Mouse (Mus musculus): ENCODE results near the gene Pcnt.

DNA sequence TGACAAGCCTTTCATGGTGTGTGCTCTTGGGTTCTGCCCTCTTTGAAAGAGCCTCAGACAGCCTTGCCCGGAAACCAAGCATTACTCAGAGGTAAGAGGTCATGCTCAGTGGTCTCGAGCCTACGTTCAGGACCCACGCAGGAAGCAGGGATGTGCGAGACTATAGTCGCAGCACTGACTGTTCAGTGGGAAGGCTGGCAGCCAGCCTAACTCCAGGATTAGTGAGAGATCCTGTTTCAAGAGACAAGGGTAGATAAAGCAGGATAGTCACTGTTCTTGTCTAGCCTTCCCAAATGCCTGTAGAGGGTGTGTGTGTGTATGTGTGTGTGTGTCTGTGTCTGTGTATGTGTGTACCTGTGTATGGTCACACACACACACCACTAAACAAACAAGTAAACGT, 126.4 kb downstream of the Pcnt start:
- no peak for TF ChIP-seq CTCF (IDR thresholded peaks at IDR 0.05; ENCODE audit: insufficient read depth, low read length)
- no peak for TF ChIP-seq POLR2A (IDR thresholded peaks at IDR 0.05; ENCODE audit: borderline replicate concordance, extremely low read depth, low read depth, low read length)

All from lung, adult 2 months (tissue).